Mouse (Mus musculus) liver, embryonic 14.5 days (tissue): ENCODE measurements around the gene Ccdc87.

Experiments
- CTCF ChIP-seq: IDR thresholded peaks from 2 replicates; pipeline ENCODE4 v1.5.1; 2016; ENCODE audit warnings: antibody characterized with exemption, low read depth, control low read depth
- EP300 ChIP-seq: IDR thresholded peaks from 2 replicates; pipeline ENCODE4 v1.6.1; 2016; ENCODE audit warnings: antibody characterized with exemption, low read depth

DNA sequence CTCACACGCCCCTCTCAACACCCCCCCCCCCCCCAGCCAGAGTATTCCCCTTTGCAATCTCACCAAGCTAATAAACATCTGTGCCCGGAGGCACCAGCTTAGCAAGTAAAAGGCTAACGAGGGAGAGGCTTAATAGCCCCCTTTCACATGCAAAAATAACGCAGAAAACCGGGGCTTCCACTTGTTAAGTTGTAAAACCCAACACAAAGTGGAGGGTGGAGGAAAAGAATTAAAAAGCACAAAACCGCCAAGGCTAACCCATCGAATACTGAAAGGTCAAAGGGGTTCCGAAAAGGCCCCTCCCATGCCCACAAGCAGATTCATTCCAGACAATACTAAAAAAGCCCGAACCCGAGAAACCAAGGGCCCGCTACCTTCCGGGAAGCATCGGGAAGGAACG, 28.9 kb upstream of the Ccdc87 start:
- TF ChIP-seq EP300, result no peak
- no peak for TF ChIP-seq CTCF
